Mouse (Mus musculus) olfactory bulb, adult 2 months (tissue): ENCODE results near the gene Nsd2. TPM values are rescaled to one million over a fixed set of nuclear protein-coding genes. Genes with fewer than 3 reads are reported as not detected.
"Not testable (repeated sequence)": the region's sequence is repeated elsewhere in the genome, so short reads cannot be mapped to it uniquely, and the experiment has no call there.

Experiments used
- H3K27ac ChIP-seq: fragments of 200-500 bp; 2 replicates; pipeline ENCODE4 v1.5.1; 2012; ENCODE audit warnings: low read depth, low read length; ENCODE audit not compliant: insufficient read depth
- H3K4me1 ChIP-seq: fragments of 200-500 bp; 2 replicates; pipeline ENCODE4 v1.6.1; 2012; ENCODE audit warnings: low read length; ENCODE audit not compliant: control insufficient read depth, insufficient read depth
- H3K4me3 ChIP-seq: fragments of 200-500 bp; 2 replicates; pipeline ENCODE4 v1.5.1; 2012; ENCODE audit warnings: mild to moderate bottlenecking, low read depth, low read length, moderate library complexity; ENCODE audit not compliant: insufficient read depth
- CTCF ChIP-seq: fragments of 200-500 bp; IDR thresholded peaks from 2 replicates; pipeline ENCODE4 v1.5.1; 2012; ENCODE audit warnings: low read depth, mild to moderate bottlenecking, low read length, moderate library complexity; ENCODE audit not compliant: insufficient read depth
- POLR2A ChIP-seq: fragments of 200-500 bp; IDR thresholded peaks from 2 replicates; pipeline ENCODE4 v1.6.1; 2012; ENCODE audit warnings: mild to moderate bottlenecking, low read depth, low read length, moderate library complexity; ENCODE audit not compliant: insufficient read depth
- WGBS: fragments of 180-500 bp; shearing (Covaris S2); methylation state at CpG from one replicate; pipeline ENCODE4 v1.1.7; 2018; 5-methylcytosine and 5-hydroxymethylcytosine counted together
- polyA plus RNA-seq: library from polyadenylated mRNA; stranded (reverse); fragments of >200 nt; gene quantifications from 2 replicates; pipeline ENCODE4 v1.2.4, GENCODE M21; 2012; ENCODE audit warnings: low replicate concordance; ENCODE audit not compliant: missing spikeins, insufficient read depth, insufficient read length

Gene Nsd2
- polyA plus RNA-seq, 1 experiment: 366 TPM

DNA sequence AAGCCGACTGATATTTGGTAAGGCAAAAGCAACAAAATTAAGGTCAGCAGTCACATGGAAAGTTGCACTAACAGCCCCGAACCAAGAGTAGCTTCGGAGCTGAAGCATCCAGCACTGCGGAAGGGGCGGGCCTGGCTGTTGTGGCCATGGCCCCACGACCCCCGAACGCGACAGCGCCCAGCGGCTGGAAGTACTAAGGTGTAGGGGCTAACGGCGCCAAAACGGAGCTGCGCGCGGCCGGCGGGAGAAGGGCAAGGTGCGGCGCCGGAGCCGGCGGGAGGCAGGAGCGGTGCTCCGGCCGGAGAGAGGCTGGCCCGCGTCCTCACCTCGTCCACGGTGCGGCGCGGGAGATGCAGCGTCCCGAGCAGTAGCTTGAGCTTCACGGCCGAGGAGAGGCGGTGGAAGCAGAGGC lies 115.2 kb downstream of the Nsd2 start:
- TF ChIP-seq CTCF (no peak), POLR2A (no peak)
- H3K4me3 ChIP-seq: peak overlapping the region; percentile 62
- WGBS: under 1% methylated on average over 39 of the region's 39 CpGs
- H3K4me1 ChIP-seq: no peaks in the 10 kb centered on the region
- peak overlapping the region; percentile 68 for H3K27ac ChIP-seq

DNA sequence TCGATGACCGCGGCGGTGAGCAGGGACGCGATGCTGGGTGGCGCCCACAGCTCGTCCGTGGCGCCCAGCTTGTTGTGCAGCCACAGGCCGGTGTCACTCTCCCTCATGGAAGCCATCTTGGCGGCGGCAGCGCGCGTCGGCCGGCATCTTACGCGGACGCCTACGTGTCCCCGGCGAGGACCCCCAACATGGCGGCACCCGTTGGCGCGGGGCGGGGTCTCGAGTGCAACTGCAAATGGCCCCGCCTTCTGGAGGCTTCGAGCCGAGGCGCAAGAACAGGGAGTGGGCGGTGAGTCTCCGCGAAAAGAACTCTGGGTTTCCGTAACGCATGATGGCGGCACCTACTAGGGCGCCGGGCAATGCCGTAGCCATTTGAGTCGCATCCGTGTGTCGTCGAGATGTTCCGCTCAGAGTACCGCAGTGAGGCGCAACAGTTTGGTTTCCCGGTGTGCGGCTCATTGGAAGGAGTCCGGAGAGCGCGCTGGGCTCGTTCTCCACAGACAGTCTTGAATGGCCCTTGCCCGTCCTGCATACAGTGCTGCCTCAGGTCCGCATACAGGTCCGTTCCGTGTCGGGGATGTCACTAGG lies 115.7 kb downstream of the Nsd2 start, which contains the start of gene Nelfa:
TSS of gene Nelfa (minus strand) at position 294 of the 588 bp plus-strand sequence.
- H3K4me1 ChIP-seq: no peaks in the 10 kb centered on the region
- peak within 1 kb of the TSS; percentile 75 for H3K4me3 ChIP-seq
- peak within 1 kb of the TSS; percentile 68 for H3K27ac ChIP-seq
- under 1% methylated on average over 60 of the region's 61 CpGs for WGBS
- TF ChIP-seq POLR2A (peak; percentile 67; the same call in 1 of the 2 replicates), CTCF (0 out of 2 replicates have a peak, but pooled peaks have one; percentile 10)

- no peak overlapping the region for H3K27ac ChIP-seq
- no peaks in the 10 kb centered on the region for H3K4me1 ChIP-seq
- H3K4me3 ChIP-seq: no peak overlapping the region
- 100% methylated on average over 2 of the region's 2 CpGs for WGBS
- TF ChIP-seq CTCF: no peak
- no peak for TF ChIP-seq POLR2A
Observed at GRCm38 (mm10) chr5:33937230-33937629, 116.7 kb downstream of the Nsd2 start.

- no peak overlapping the region for H3K27ac ChIP-seq
- H3K4me1 ChIP-seq: no peaks in the 10 kb centered on the region
- H3K4me3 ChIP-seq: no peak overlapping the region
- 85% methylated on average over 3 of the region's 3 CpGs for WGBS
- no peak for TF ChIP-seq CTCF
- no peak for TF ChIP-seq POLR2A
Observed at GRCm38 (mm10) chr5:33938448-33938847, 117.9 kb downstream of the Nsd2 start.

GRCm38 (mm10) chr5:33947035-33947434 lies 126.5 kb downstream of the Nsd2 start:
- not testable (repeated sequence) for H3K4me3 ChIP-seq, H3K4me1 ChIP-seq, H3K27ac ChIP-seq
- WGBS: 89% methylated on average over 16 of the region's 16 CpGs

Other genes with a start within 250 kb of the Nsd2 start
- gene Fam53a, start 191.1 kb upstream of the Nsd2 start, polyA plus RNA-seq: not detected in 2 replicates
- gene Gm9903, start 190.8 kb upstream of the Nsd2 start, polyA plus RNA-seq: not detected in 2 replicates
- gene Slbp, start 168.2 kb upstream of the Nsd2 start, polyA plus RNA-seq: not detected in 2 replicates
- gene Tacc3, start 162.6 kb upstream of the Nsd2 start, polyA plus RNA-seq: not detected in 2 replicates
- gene Tmem129, start 162.3 kb upstream of the Nsd2 start, polyA plus RNA-seq: not detected in 2 replicates
- gene Fgfr3, start 99.1 kb upstream of the Nsd2 start, polyA plus RNA-seq: not detected in 2 replicates
- not detected in 2 replicates for gene Letm1, start 37.9 kb upstream of the Nsd2 start, polyA plus RNA-seq
- not detected in 2 replicates for gene Nelfa, start 115.7 kb downstream of the Nsd2 start, polyA plus RNA-seq
- gene Gm1673, start 162.7 kb downstream of the Nsd2 start, polyA plus RNA-seq: not detected in 2 replicates
- gene Nat8l, start 175.3 kb downstream of the Nsd2 start, polyA plus RNA-seq: 93.3 TPM in 1 of 2 replicates, not detected in the other